Mouse (Mus musculus): ENCODE results near the gene Ctnnd2.

DNA sequence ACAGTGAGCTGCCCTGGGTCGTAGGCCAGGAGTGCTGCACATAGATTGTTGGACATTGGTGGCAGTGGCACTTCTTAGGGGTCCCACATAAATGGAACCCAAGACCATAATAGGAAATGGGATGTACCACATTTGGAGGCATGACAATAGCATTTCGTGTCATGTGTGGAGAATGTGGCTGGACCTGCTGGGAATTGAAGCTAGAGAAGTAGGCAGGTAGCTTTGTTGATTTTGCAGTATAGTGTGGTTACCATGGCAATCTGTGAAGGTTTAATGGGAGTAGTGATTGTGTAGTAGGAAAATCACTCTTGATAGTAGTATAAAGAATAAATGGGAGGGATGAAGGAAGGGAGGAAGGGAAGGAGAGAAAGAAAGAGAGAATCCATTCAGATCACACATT is 198.8 kb downstream of the Ctnnd2 start:
- TF ChIP-seq CTCF (IDR thresholded peaks at IDR 0.05; ENCODE audit: insufficient read depth, low read length) (no peak), POLR2A (IDR thresholded peaks at IDR 0.05; ENCODE audit: borderline replicate concordance, extremely low read depth, low read depth, low read length) (no peak)

All from lung, adult 2 months (tissue).